ENCODE assay signal across 8 mouse cellular contexts in genomic region chr15:99664600-99665451, GRCm38 (mm10). TPM values are rescaled to one million over a fixed set of nuclear protein-coding genes. Genes with fewer than 3 reads are reported as not detected.
A peak's percentile ranks its signal among the peaks of the same experiment; 100 is the strongest.
DNase-seq lines count a peak whose midpoint lies in the region; ATAC-seq and TF ChIP-seq lines count a peak whose summit lies in the region.

No protein-coding gene starts in this region.

- WGBS in forebrain, embryonic 12.5 days, result 1% methylated on average over 51 of the region's 52 CpGs

- H3K9me3 ChIP-seq in forebrain, embryonic 12.5 days, result no peaks in the 10 kb centered on the region

- peaks cover 48% of the 10 kb centered on the region for H3K4me1 ChIP-seq in forebrain, embryonic 12.5 days

- H3K4me2 ChIP-seq in forebrain, embryonic 12.5 days, result peak overlapping the region; percentile 75

- H3K27me3 ChIP-seq in forebrain, embryonic 12.5 days, result peaks cover 67% of the 10 kb centered on the region

- ATAC-seq in forebrain, embryonic 12.5 days (ENCODE audit: low FRiP score), result peak; percentile 68

- DNase-seq in adrenal gland, adult (ENCODE audit: inconsistent age in 2 of 2, low spot score in 1 of 2), result peak; percentile 39 to 83
- no peak for DNase-seq in adrenal gland, postnatal 4 days (ENCODE audit: low spot score in 2 of 2)
- peak; percentile 60 for DNase-seq in cerebellum, adult 11 months
- DNase-seq in heart, postnatal 4 days, result peak; percentile 49
- peak; percentile 62 to 72 for DNase-seq in left cerebral cortex, adult 2 months (ENCODE audit: extremely low spot score in 1 of 2, low spot score in 2 of 2)
- peak; percentile 78 to 83 for DNase-seq in lung, postnatal 4 days
- DNase-seq in right cerebral cortex, adult 2 months (ENCODE audit: low spot score in 2 of 2), result peak; percentile 69 to 76

- H3K36me3 ChIP-seq in forebrain, embryonic 12.5 days (replicated peaks), result no peaks in the 10 kb centered on the region

- intact Hi-C loops in left cerebral cortex, adult 2 months (cut with DNase I), result loop anchor here (1.0 kb wide), 1 partner anchor 69 kb away; no protein-coding TSS in a partner anchor

- peak overlapping the region; percentile 64 for H3K9ac ChIP-seq in forebrain, embryonic 12.5 days

- peak overlapping the region; percentile 40 for H3K4me3 ChIP-seq in forebrain, embryonic 12.5 days (replicated peaks)
- peak overlapping the region; percentile 48 for H3K4me3 ChIP-seq in left cerebral cortex, adult 2 months

- no peak for TF ChIP-seq CTCF in left cerebral cortex, adult 2 months (IDR thresholded peaks at IDR 0.05)

- H3K27ac ChIP-seq in forebrain, embryonic 12.5 days, result peak overlapping the region; percentile 65
- peak overlapping the region; percentile 83 for H3K27ac ChIP-seq in left cerebral cortex, adult 2 months

RNA-seq across cellular contexts. Expression of gene Asic1, which starts 5.3 kb away (rescaled TPM):
- total RNA-seq in adrenal gland, postnatal 4 days (2021), result 1 to 10 TPM; 1.4 to 1.5 TPM
- polyA plus RNA-seq in forebrain, embryonic 12.5 days (2016; fragmentation: Nextera tagmentation; extraction: Ambion mirVana), result 14.7 and 18.2 TPM in 2 replicates
- total RNA-seq in heart, postnatal 4 days (2021), result 1 to 10 TPM in 1 of 2 experiments, under 1 TPM in 1; 0.77 to 1.0 TPM
- 10 to 100 TPM; 66.7 to 81.0 TPM for total RNA-seq in left cerebral cortex, adult 2 months (2021)

RNA-seq across cellular contexts. Expression of gene Racgap1, which starts 13.4 kb away (rescaled TPM):
- 10 to 100 TPM; 49.9 to 55.4 TPM for total RNA-seq in adrenal gland, postnatal 4 days (2021)
- 230 and 251 TPM in 2 replicates for polyA plus RNA-seq in forebrain, embryonic 12.5 days (2016; fragmentation: Nextera tagmentation; extraction: Ambion mirVana)
- 10 to 100 TPM; 88.5 to 98.7 TPM for total RNA-seq in heart, postnatal 4 days (2021)
- 10 to 100 TPM in 1 of 2 experiments, 1 to 10 TPM in 1; 8.0 to 10.6 TPM for total RNA-seq in left cerebral cortex, adult 2 months (2021)

RNA-seq across cellular contexts. Expression of gene Smarcd1, which starts 37.1 kb away (rescaled TPM):
- total RNA-seq in adrenal gland, postnatal 4 days (2021), result 100 to 1,000 TPM in 1 of 2 experiments, 10 to 100 TPM in 1; 94.9 to 103 TPM
- polyA plus RNA-seq in forebrain, embryonic 12.5 days (2016; fragmentation: Nextera tagmentation; extraction: Ambion mirVana), result 135 and 138 TPM in 2 replicates
- total RNA-seq in heart, postnatal 4 days (2021), result 10 to 100 TPM; 46.5 to 47.7 TPM
- total RNA-seq in left cerebral cortex, adult 2 months (2021), result 100 to 1,000 TPM; 157 to 163 TPM

RNA-seq across cellular contexts. Expression of gene Gm17349, which starts 40.5 kb away (rescaled TPM):
- 10 to 100 TPM; 34.8 to 45.6 TPM for total RNA-seq in adrenal gland, postnatal 4 days (2021)
- polyA plus RNA-seq in forebrain, embryonic 12.5 days (2016; fragmentation: Nextera tagmentation; extraction: Ambion mirVana), result not detected in 2 replicates
- 1 to 10 TPM; 3.7 to 4.8 TPM for total RNA-seq in heart, postnatal 4 days (2021)
- 10 to 100 TPM in 1 of 2 experiments, 1 to 10 TPM in 1; 5.3 to 11.7 TPM for total RNA-seq in left cerebral cortex, adult 2 months (2021)

RNA-seq across cellular contexts. Expression of gene Gpd1, which starts 52.5 kb away (rescaled TPM):
- total RNA-seq in adrenal gland, postnatal 4 days (2021), result 100 to 1,000 TPM; 259 to 304 TPM
- polyA plus RNA-seq in forebrain, embryonic 12.5 days (2016; fragmentation: Nextera tagmentation; extraction: Ambion mirVana), result 0.57 and 0.72 TPM in 2 replicates
- total RNA-seq in heart, postnatal 4 days (2021), result 10 to 100 TPM; 24.5 to 26.4 TPM
- 100 to 1,000 TPM in 1 of 2 experiments, 10 to 100 TPM in 1; 90.7 to 100 TPM for total RNA-seq in left cerebral cortex, adult 2 months (2021)

Comparison
In these comparisons a context has a peak if more than half of its experiments do, and no peak if none do; other contexts are left out.
1. DNase-seq: peak in adrenal gland, adult (2 of 2), cerebellum, adult 11 months (single experiment), heart, postnatal 4 days (single experiment), left cerebral cortex, adult 2 months (2 of 2), lung, postnatal 4 days (2 of 2) and right cerebral cortex, adult 2 months (2 of 2); none in adrenal gland, postnatal 4 days (0 of 2).
2. RNA of gene Asic1, which starts 5.3 kb away (total RNA-seq): 66.7 to 81.0 TPM in left cerebral cortex, adult 2 months; 1.4 to 1.5 TPM in adrenal gland, postnatal 4 days and 0.77 to 1.0 TPM in heart, postnatal 4 days; every median in the first group is over 10 times any median in the second.
3. RNA of gene Racgap1, which starts 13.4 kb away (total RNA-seq): 88.5 to 98.7 TPM in heart, postnatal 4 days and 49.9 to 55.4 TPM in adrenal gland, postnatal 4 days; 8.0 to 10.6 TPM in left cerebral cortex, adult 2 months; every median in the first group is over 4 times any median in the second.